Mouse (Mus musculus) cerebellum, adult 2 months (tissue): Measurements from ENCODE around the gene Smoc1.

ENCODE experiments used
- CTCF ChIP-seq: fragments of 200-500 bp; IDR thresholded peaks from 2 replicates; pipeline ENCODE4 v1.5.1; 2011; ENCODE audit warnings: low read depth, mild to moderate bottlenecking, control low read depth, low read length, moderate library complexity, borderline replicate concordance; ENCODE audit not compliant: insufficient read depth
- POLR2A ChIP-seq: fragments of 200-500 bp; IDR thresholded peaks from 2 replicates; pipeline ENCODE4 v1.6.1; 2011; ENCODE audit warnings: low read length, control low read depth, borderline replicate concordance; ENCODE audit not compliant: insufficient read depth

GRCm38 (mm10) chr12:81112321-81112720 lies 85.7 kb downstream of the Smoc1 start:
- no peak for TF ChIP-seq CTCF
- TF ChIP-seq POLR2A, result no peak
